Mouse (Mus musculus) thymus, adult 2 months (tissue): ENCODE measurements at regions not wholly inside any gene's neighbourhood (a gene's known extent, or its start where the extent isn't known, plus 50 kb on each side); places are given as distances from the start of the nearest gene placed in this dataset.

Experiments used
- DNase-seq: peaks from one replicate; pipeline ENCODE4 v3.0.0; 2021
- H3K27ac ChIP-seq: fragments of 200-500 bp; 2 replicates; pipeline ENCODE4 v1.5.1; 2012; ENCODE audit warnings: low read length, control low read depth; ENCODE audit not compliant: control insufficient read depth, insufficient read depth
- H3K27me3 ChIP-seq: fragments of 200-500 bp; 2 replicates; pipeline ENCODE4 v1.6.1; 2012; ENCODE audit warnings: mild to moderate bottlenecking, low read length, moderate library complexity, mixed read lengths; ENCODE audit not compliant: control insufficient read depth, insufficient read depth
- H3K36me3 ChIP-seq: fragments of 200-500 bp; 2 replicates; pipeline ENCODE4 v1.6.1; 2012; ENCODE audit warnings: mild to moderate bottlenecking, low read length, moderate library complexity; ENCODE audit not compliant: control insufficient read depth, insufficient read depth
- H3K4me1 ChIP-seq: fragments of 200-500 bp; replicated peaks from 2 replicates; pipeline ENCODE4 v1.6.1; 2012; ENCODE audit warnings: low read length; ENCODE audit not compliant: control insufficient read depth, insufficient read depth
- H3K4me3 ChIP-seq: fragments of 200-500 bp; 2 replicates; pipeline ENCODE4 v1.5.1; 2012; ENCODE audit warnings: mild to moderate bottlenecking, low read length, control low read depth, moderate library complexity; ENCODE audit not compliant: control insufficient read depth, insufficient read depth
- CTCF ChIP-seq: fragments of 200-500 bp; IDR thresholded peaks from 2 replicates; pipeline ENCODE4 v1.5.1; 2012; ENCODE audit warnings: mild to moderate bottlenecking, control low read depth, low read length, moderate library complexity, borderline replicate concordance; ENCODE audit not compliant: control insufficient read depth, poor library complexity, insufficient read depth; ENCODE audit errors: extremely low read depth
- POLR2A ChIP-seq: fragments of 200-500 bp; IDR thresholded peaks from 2 replicates; pipeline ENCODE4 v1.6.1; 2012; ENCODE audit warnings: mild to moderate bottlenecking, low read length, control low read depth, moderate library complexity; ENCODE audit not compliant: control insufficient read depth, poor library complexity, insufficient read depth; ENCODE audit errors: extremely low read depth
- WGBS: fragments of 180-500 bp; shearing (Covaris S2); methylation state at CpG from one replicate; pipeline ENCODE4 v1.1.7; 2018; 5-methylcytosine and 5-hydroxymethylcytosine counted together

DNA sequence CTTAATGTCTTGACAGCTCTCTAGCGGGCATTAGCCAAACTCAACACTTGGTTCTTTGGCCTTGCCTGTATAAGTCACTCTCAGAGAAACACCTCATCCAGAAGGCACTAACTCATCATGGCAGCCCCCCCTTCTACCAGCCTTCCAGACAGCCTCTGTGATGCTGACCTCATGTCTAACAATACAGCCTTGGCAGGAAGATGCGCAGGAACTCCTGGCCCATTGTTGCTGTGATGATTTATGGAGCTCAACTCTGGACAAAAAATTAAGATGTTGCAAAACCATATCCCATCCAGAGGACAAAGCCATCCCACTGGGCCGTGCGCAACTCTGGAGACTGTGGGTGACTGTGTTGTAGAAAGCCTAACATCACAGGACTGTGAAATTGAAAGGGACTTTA, 70.9 kb upstream of the Zfp703 start:
- no peak overlapping the region for H3K4me3 ChIP-seq
- H3K4me1 ChIP-seq: peaks cover 11% of the 10 kb centered on the region
- 94% methylated on average over 4 of the region's 4 CpGs for WGBS
- no peak for DNase-seq
- H3K27me3 ChIP-seq: no peaks in the 10 kb centered on the region
- no peaks in the 10 kb centered on the region for H3K36me3 ChIP-seq
- no peak for TF ChIP-seq CTCF
- TF ChIP-seq POLR2A: no peak
- no peak overlapping the region for H3K27ac ChIP-seq

DNA sequence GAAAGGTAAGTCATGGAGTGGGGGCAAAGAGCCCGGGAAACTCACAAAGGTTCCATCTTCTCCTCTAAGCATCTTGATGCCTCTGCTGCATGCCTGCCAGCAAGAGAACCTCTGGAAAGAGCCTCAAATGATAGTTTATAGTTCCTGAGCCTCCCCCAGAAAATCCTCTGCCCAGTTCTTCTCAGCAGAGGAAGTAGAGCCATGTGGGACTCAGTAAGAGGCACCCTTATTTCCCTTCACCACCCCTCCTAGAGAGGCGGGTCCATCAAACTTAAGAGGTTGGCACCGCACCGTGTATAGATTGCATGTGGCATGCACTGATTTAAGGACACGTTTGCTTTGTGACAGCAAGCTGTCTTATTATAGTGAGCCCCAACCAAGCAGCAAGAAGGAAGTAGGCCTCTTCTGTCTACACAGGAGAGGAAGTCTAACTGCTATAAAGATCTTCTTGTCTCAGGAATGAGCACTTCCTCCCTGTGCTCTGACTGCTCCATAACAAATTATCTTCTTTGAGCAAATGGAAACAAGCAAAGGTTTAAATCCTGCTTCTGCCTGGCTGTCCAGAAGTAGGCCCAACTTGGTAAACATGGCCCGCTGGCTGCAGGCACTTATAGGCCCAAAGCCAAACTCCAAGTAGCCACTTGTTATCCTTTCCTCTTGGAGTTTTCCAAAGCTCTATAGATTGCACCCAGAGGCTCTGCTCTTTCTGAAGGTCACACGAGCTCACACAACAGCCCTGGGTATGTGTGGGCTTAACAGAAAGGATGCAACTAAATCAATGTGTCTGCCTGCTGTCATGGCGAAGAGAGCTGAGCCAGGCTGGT, 69.6 kb upstream of the Zfp703 start:
- DNase-seq: no peak
- no peak for TF ChIP-seq POLR2A
- no peak for TF ChIP-seq CTCF
- Histone ChIP-seq H3K27ac (peak overlapping the region; percentile 18; the same call in 1 of the 2 replicates), H3K4me3 (no peak overlapping the region), H3K27me3 (no peaks in the 10 kb centered on the region), H3K4me1 (peaks cover 3% of the 10 kb centered on the region; the same call in 1 of the 2 replicates), H3K36me3 (no peaks in the 10 kb centered on the region)
- WGBS: 52% methylated on average over 8 of the region's 8 CpGs

DNA sequence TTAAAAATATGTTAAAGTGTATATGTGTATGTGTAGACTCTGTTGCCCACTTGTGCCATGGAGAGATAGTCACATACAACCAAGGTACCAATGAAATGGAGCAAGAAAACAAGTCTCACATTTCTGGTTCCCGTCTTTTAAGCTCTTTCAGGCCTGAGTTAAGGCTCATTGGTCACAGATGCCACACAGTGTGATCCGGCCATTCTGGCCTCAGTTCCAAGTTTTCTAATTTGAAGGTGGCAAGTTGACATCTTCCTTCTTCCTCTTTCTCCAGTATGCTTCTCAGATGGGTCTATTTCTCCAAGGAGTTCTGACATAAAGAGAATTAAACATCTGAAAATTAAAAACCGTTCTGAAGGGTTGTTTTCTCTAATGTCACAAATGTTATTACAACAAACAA, 66.9 kb upstream of the Zfp703 start:
- Histone ChIP-seq H3K27ac (no peak overlapping the region), H3K36me3 (no peaks in the 10 kb centered on the region), H3K4me3 (no peak overlapping the region), H3K4me1 (peaks cover 3% of the 10 kb centered on the region; the same call in 1 of the 2 replicates), H3K27me3 (no peaks in the 10 kb centered on the region)
- TF ChIP-seq POLR2A (no peak), CTCF (no peak)
- WGBS: 95% methylated on average over 3 of the region's 3 CpGs
- no peak for DNase-seq

DNA sequence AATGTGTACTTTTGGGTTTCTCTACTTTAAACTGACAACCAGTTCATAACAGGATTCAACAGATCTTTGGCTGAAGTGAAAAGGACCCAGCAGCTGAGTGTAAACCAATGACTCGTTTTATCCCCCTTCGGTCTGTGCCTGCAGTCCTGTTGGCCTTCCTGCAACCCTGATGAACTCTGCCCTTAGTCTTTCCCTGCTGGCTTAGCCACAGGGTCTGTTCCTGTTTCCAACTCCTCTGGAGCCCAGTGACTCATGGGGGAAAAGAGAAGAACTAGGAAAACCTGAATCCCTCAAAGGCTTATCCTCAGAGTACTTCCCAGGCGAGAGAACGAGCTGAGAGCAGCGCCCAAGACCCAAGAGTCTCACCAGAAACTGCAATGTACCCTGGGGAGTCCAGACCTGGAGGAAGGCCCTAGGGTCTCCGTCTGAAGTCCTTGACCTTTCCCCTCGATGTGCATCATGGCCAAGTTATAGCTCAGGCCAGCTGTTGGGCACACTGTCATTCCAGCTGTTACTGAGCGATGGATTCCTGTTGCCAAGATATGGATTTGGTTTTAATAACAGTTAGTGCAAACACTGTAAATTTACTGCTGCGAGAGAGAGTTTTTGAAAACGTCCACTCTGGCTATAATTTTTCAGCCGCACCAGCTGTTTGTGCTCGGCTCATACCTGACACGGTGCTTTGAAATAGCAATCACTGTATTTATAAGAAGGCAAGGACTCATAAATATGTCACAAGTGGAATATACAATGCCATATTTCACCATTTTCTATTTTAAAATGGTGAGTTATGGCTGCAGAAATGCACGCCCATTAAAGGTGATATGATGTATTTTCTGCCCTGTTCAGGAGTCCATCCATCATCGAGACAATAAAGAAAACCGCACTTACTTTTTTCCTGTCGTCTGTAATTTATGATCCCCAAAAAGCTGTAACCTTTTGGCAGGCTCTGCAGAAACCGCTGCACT, 63.3 kb upstream of the Zfp703 start:
- H3K4me1 ChIP-seq: no peaks in the 10 kb centered on the region
- WGBS: 70% methylated on average over 18 of the region's 18 CpGs
- H3K36me3 ChIP-seq: no peaks in the 10 kb centered on the region
- no peak for DNase-seq
- no peak overlapping the region for H3K4me3 ChIP-seq
- no peak overlapping the region for H3K27ac ChIP-seq
- TF ChIP-seq CTCF: no peak
- TF ChIP-seq POLR2A: no peak
- H3K27me3 ChIP-seq: no peaks in the 10 kb centered on the region

DNA sequence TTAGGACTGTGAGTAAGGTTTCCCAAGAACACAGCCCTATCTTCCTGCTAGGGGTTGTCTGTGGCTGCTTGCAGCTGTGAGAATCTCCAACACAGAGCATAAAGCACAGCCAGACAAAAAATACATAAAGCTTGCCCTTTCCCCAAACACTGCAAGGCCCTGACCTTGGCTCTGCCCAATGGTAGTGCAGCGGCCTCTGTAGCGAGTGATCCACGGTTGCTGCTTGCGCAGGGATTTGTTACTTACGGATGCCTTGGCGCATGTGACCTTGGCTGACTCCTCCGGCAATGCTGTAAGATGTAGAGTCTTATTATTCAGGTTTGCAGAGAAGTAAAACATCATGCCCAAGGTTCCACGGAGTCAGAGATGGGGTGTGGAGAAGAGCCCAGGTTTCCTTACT, 61.4 kb upstream of the Zfp703 start:
- Histone ChIP-seq H3K4me3 (no peak overlapping the region), H3K4me1 (no peaks in the 10 kb centered on the region), H3K27ac (no peak overlapping the region), H3K36me3 (no peaks in the 10 kb centered on the region), H3K27me3 (no peaks in the 10 kb centered on the region)
- no peak for DNase-seq
- 98% methylated on average over 8 of the region's 8 CpGs for WGBS
- TF ChIP-seq POLR2A: no peak

DNA sequence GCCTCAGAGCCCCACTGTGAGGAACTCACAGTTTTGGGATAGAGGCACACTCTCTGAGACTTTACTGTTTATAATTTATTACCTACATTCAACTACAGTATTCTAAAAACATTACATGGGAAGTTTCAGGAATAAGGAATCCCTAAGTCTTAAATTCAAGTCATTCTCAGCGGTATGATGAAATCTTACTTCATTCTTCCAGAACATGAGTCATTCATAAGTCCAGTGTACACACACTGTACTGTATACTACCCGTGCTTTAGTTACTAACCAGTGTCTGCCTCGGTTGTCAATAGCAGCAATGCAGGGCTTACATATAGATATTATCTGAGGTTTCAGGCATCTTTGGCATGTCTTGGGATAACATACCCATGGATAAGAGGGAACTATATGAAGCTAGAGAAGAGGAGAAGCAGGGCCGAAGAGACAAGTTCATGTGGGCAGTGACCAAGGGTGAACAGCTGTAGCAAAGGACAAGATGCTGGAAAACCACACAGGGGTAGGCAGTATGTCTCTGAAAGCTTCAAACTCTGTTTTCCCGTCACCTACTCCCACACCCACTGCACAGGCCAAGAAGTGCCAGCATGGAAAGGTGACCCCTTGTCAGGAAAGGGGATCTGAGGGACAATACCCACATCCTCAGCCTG, 55.5 kb upstream of the Zfp703 start:
- H3K4me1 ChIP-seq: no peaks in the 10 kb centered on the region
- H3K36me3 ChIP-seq: no peaks in the 10 kb centered on the region
- no peak for TF ChIP-seq POLR2A
- no peak for TF ChIP-seq CTCF
- WGBS: 91% methylated on average over 5 of the region's 5 CpGs
- no peak overlapping the region for H3K27ac ChIP-seq
- no peaks in the 10 kb centered on the region for H3K27me3 ChIP-seq
- DNase-seq: no peak
- no peak overlapping the region for H3K4me3 ChIP-seq
